Mouse (Mus musculus) stomach, postnatal 0 days (tissue): ENCODE measurements around the gene Coro2b. TPM values are rescaled to one million over a fixed set of nuclear protein-coding genes. Genes with fewer than 3 reads are reported as not detected.

Experiments
- ATAC-seq: fragments of 200-750 bp; cut with Nextera tagmentation; 2 replicates; pipeline ENCODE4 v1.8.0; 2017; ENCODE audit not compliant: low FRiP score, low TSS enrichment
- DNase-seq: peaks from one replicate; pipeline ENCODE4 v3.0.0-alpha.2; 2016; ENCODE audit warnings: low spot score
- H3K27ac ChIP-seq: fragments of 300-500 bp; sonication (generic); replicated peaks from 2 replicates; pipeline ENCODE4 v1.5.1; 2014; ENCODE audit warnings: mild to moderate bottlenecking, control low read depth
- H3K27me3 ChIP-seq: fragments of 300-500 bp; sonication (generic); 2 replicates; pipeline ENCODE4 v1.6.1; 2014; ENCODE audit warnings: low read length; ENCODE audit not compliant: control insufficient read depth, insufficient read depth
- H3K36me3 ChIP-seq: fragments of 300-500 bp; sonication (generic); 2 replicates; pipeline ENCODE4 v1.6.1; 2014; ENCODE audit warnings: low read length, mixed read lengths; ENCODE audit not compliant: control insufficient read depth, insufficient read depth
- H3K4me1 ChIP-seq: fragments of 300-500 bp; sonication (generic); replicated peaks from 2 replicates; pipeline ENCODE4 v1.6.1; 2014; ENCODE audit warnings: antibody characterized with exemption; ENCODE audit not compliant: control insufficient read depth, insufficient read depth
- H3K4me2 ChIP-seq: fragments of 300-500 bp; sonication (generic); replicated peaks from 2 replicates; pipeline ENCODE4 v1.6.1; 2014; ENCODE audit warnings: low read depth, mild to moderate bottlenecking, control low read depth, moderate library complexity
- H3K4me3 ChIP-seq: fragments of 300-500 bp; sonication (generic); 2 replicates; pipeline ENCODE4 v1.5.1; 2014; ENCODE audit warnings: low read depth, low read length, control low read depth
- H3K9ac ChIP-seq: fragments of 300-500 bp; sonication (generic); 2 replicates; pipeline ENCODE4 v1.6.1; 2014; ENCODE audit warnings: mild to moderate bottlenecking, low read length, control low read depth, mixed read lengths
- H3K9me3 ChIP-seq: fragments of 300-500 bp; sonication (generic); 2 replicates; pipeline ENCODE4 v1.6.1; 2016; ENCODE audit warnings: low read length; ENCODE audit not compliant: control insufficient read depth
- CTCF ChIP-seq: IDR thresholded peaks from 2 replicates; pipeline ENCODE4 v1.5.1; 2016; ENCODE audit warnings: antibody characterized with exemption, low read depth, mild to moderate bottlenecking, moderate library complexity
- EP300 ChIP-seq: optimal IDR thresholded peaks from 2 replicates; pipeline ENCODE3; 2016; ENCODE audit warnings: antibody characterized with exemption
- WGBS: fragments of 180-500 bp; shearing (Covaris S2); extraction: QIAGEN DNeasy Blood & Tissue Kit; methylation state at CpG from one replicate; pipeline ENCODE4 v1.1.7; 2014; 5-methylcytosine and 5-hydroxymethylcytosine counted together
- polyA plus RNA-seq: library from polyadenylated mRNA; unstranded; fragments of >200 nt; fragmentation: Nextera tagmentation; extraction: Ambion mirVana; gene quantifications from 2 replicates; pipeline ENCODE4 v1.2.1, GENCODE M21; 2015

The Coro2b gene
- polyA plus RNA-seq = 4.9 and 5.4 TPM in 2 replicates

GRCm38 (mm10) chr9:62536655-62537631, at the start of gene Coro2b:
Gene Coro2b (minus strand): TSS chr9:62537044.
- Histone ChIP-seq H3K27me3 (no peaks in the 10 kb centered on the region), H3K27ac (peak within 1 kb of the TSS; percentile 45), H3K9ac (peak within 1 kb of the TSS; percentile 63), H3K4me2 (peak within 1 kb of the TSS; percentile 94), H3K9me3 (no peaks in the 10 kb centered on the region), H3K4me3 (peak within 1 kb of the TSS; percentile 57), H3K4me1 (peaks cover 6% of the 10 kb centered on the region), H3K36me3 (no peaks in the 10 kb centered on the region)
- ATAC-seq (peak; percentile 53), DNase-seq (peak; percentile 73)
- WGBS = 4% methylated on average over 73 of the region's 74 CpGs
- no peak for TF ChIP-seq EP300
- peak; percentile 51; the same call in 1 of the 2 replicates for TF ChIP-seq CTCF

GRCm38 (mm10) chr9:62577558-62577957, 40.7 kb upstream of the Coro2b start:
- 21% methylated on average over 1 of the region's 1 CpGs for WGBS
- TF ChIP-seq EP300 (no peak), CTCF (no peak)
- H3K27me3 ChIP-seq = no peaks in the 10 kb centered on the region
- DNase-seq (peak; percentile 5), ATAC-seq (no peak)
- H3K27ac ChIP-seq = no peak overlapping the region
- H3K4me1 ChIP-seq = no peaks in the 10 kb centered on the region
- no peaks in the 10 kb centered on the region for H3K9me3 ChIP-seq
- no peak overlapping the region for H3K4me3 ChIP-seq
- no peak overlapping the region for H3K9ac ChIP-seq
- H3K4me2 ChIP-seq = no peak overlapping the region
- H3K36me3 ChIP-seq = no peaks in the 10 kb centered on the region

DNA sequence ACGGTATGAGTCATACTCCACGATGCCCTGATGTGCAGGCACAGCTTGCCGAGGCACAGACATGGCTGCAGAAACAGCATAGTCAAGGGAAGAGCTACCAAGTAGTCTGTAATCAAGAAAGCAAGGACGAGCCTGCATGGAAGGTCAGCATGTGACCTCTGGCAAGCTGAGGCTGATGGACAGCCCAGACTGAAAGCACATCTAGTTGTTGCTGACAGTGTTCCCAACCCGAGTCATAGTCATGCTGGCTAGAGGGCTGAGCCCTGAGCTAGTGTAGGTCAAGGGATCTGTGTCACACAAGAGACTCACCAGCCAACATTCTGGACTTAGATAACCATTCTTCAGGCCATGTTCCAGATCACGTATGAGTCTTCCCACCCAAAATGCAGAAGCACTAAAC, 32.3 kb upstream of the Coro2b start:
- H3K4me3 ChIP-seq = no peak overlapping the region
- no peak overlapping the region for H3K4me2 ChIP-seq
- H3K36me3 ChIP-seq = no peaks in the 10 kb centered on the region
- no peak overlapping the region for H3K9ac ChIP-seq
- H3K9me3 ChIP-seq = no peaks in the 10 kb centered on the region
- H3K4me1 ChIP-seq = no peaks in the 10 kb centered on the region
- TF ChIP-seq EP300 (no peak), CTCF (no peak)
- H3K27ac ChIP-seq = no peak overlapping the region
- no peaks in the 10 kb centered on the region for H3K27me3 ChIP-seq
- DNase-seq (no peak), ATAC-seq (no peak)
- 81% methylated on average over 6 of the region's 6 CpGs for WGBS

DNA sequence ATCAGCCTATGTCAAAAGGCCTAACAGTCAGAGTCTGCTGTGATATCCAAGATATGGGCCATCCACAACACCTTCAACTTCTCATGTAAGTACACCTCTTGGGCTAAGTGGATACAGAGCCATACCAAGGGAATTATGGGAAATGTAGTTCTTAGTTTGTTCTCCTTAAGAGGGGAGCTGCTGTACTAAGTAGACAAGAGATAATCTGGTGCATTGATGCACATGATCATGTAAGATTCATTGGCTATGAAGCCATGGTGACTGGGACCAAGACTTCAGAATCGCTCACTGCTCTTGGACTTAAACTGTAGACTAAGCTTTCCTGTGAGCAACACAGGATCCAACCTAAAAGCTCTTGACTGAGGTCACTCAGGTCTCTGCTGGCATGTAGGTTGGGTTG, 31.0 kb upstream of the Coro2b start:
- DNase-seq (no peak), ATAC-seq (no peak)
- Histone ChIP-seq H3K4me1 (no peaks in the 10 kb centered on the region), H3K9ac (no peak overlapping the region), H3K4me2 (no peak overlapping the region), H3K27me3 (no peaks in the 10 kb centered on the region), H3K27ac (no peak overlapping the region), H3K4me3 (no peak overlapping the region), H3K9me3 (no peaks in the 10 kb centered on the region), H3K36me3 (no peaks in the 10 kb centered on the region)
- 79% methylated on average over 1 of the region's 1 CpGs for WGBS
- TF ChIP-seq EP300 = no peak
- TF ChIP-seq CTCF = no peak

GRCm38 (mm10) chr9:62562236-62562635, 25.4 kb upstream of the Coro2b start:
- WGBS = 89% methylated on average over 6 of the region's 6 CpGs
- ATAC-seq = no peak

DNA sequence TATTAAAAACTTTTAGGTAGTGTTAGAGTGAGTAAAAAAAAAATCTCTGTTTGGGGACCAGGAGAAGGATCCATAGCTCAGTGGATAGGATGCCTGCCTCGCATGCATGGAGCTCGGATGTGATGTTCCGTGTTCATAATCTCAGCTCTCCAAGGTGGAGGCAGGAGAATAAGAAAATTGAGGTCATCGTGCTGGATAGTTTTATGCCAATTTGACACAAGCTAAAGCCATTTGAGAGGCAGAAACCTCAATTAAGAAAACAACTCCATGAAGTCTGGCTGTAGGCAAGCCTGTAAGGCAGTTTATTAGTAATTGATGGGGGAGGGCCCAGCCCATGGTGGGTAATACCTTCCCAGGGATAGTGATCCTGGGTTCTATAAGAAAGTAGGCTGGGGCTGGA, 23.6 kb upstream of the Coro2b start:
- 0 out of 2 replicates have a peak, but pooled peaks cover 3% of the 10 kb centered on the region for H3K4me1 ChIP-seq
- H3K4me2 ChIP-seq = no peak overlapping the region
- H3K27me3 ChIP-seq = no peaks in the 10 kb centered on the region
- WGBS = 84% methylated on average over 4 of the region's 4 CpGs
- no peaks in the 10 kb centered on the region for H3K36me3 ChIP-seq
- no peak overlapping the region for H3K27ac ChIP-seq
- TF ChIP-seq EP300 (no peak), CTCF (no peak)
- H3K9ac ChIP-seq = no peak overlapping the region
- ATAC-seq (no peak), DNase-seq (no peak)
- H3K4me3 ChIP-seq = no peak overlapping the region
- H3K9me3 ChIP-seq = no peaks in the 10 kb centered on the region

More at GRCm38 (mm10) chr9:62562236-62562635, 25.4 kb upstream of the Coro2b start:
- Histone ChIP-seq H3K4me3 (no peak overlapping the region), H3K36me3 (no peaks in the 10 kb centered on the region), H3K9me3 (no peaks in the 10 kb centered on the region), H3K9ac (no peak overlapping the region), H3K4me1 (0 out of 2 replicates have a peak, but pooled peaks cover 3% of the 10 kb centered on the region), H3K27ac (no peak overlapping the region), H3K4me2 (no peak overlapping the region), H3K27me3 (no peaks in the 10 kb centered on the region)
- no peak for DNase-seq
- no peak for TF ChIP-seq CTCF
- no peak for TF ChIP-seq EP300
